Mouse (Mus musculus): ENCODE results near the gene Ebna1bp2. TPM values are rescaled to one million over a fixed set of nuclear protein-coding genes. Genes with fewer than 3 reads are reported as not detected.

Gene Ebna1bp2
- polyA plus RNA-seq, 1 experiment from 2014 or later = 183 TPM

DNA sequence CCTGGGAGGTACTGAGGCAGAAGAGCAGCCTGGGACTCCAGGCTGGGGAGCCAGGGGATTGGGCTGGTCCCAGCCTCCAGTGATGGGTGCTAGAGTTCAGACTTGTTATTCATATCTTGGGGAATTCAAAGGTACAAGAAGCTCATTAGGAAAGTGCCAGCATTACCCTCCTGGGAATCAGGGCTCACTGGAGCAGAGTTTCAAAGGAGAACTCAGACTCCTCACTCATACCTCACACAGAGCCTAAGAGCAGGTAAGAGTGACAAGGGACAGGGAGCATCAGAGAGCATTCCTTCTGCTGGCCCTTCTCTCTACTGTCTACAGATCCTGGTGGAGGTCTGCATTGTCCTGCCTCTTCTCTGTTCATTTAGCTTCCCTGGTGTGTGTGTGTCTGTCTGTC, 38.1 kb downstream of the Ebna1bp2 start, which contains the start of gene Olfr62:
TSS of gene Olfr62 (plus strand) at position 301 of the 400 bp plus-strand sequence.
- no peaks in the 10 kb centered on the region for H3K4me1 ChIP-seq (replicated peaks; ENCODE audit: control insufficient read depth, insufficient read depth, low read length)
- no peak within 1 kb of the TSS for H3K4me2 ChIP-seq (ENCODE audit: low read depth, low read length, severe bottlenecking)
- no peaks in the 10 kb centered on the region for H3K9me3 ChIP-seq (ENCODE audit: control insufficient read depth, low read length)
- no peak within 1 kb of the TSS for H3K4me3 ChIP-seq (ENCODE audit: low read depth, low read length)
- H3K9ac ChIP-seq (ENCODE audit: low read length) = no peak within 1 kb of the TSS
- no peaks in the 10 kb centered on the region for H3K27me3 ChIP-seq (ENCODE audit: control insufficient read depth, insufficient read depth, low read length)
- ATAC-seq (replicated peaks; ENCODE audit: low FRiP score) (no peak), DNase-seq (ENCODE audit: low spot score) (no peak)
- H3K27ac ChIP-seq (ENCODE audit: low read depth, low read length) = no peak within 1 kb of the TSS
- no peaks in the 10 kb centered on the region for H3K36me3 ChIP-seq (ENCODE audit: control insufficient read depth, insufficient read depth, low read length)

Other genes starting within 250 kb of the Ebna1bp2 start
- 14.1 and 18.3 TPM in 2 replicates for gene Szt2, start 211.5 kb upstream of the Ebna1bp2 start, polyA plus RNA-seq (2014; fragmentation: Nextera tagmentation; extraction: Ambion mirVana)
- gene Med8, start 211.5 kb upstream of the Ebna1bp2 start, polyA plus RNA-seq (2014; fragmentation: Nextera tagmentation; extraction: Ambion mirVana) = 152 and 155 TPM in 2 replicates
- gene Elovl1, start 192.7 kb upstream of the Ebna1bp2 start, polyA plus RNA-seq (2014; fragmentation: Nextera tagmentation; extraction: Ambion mirVana) = 37.8 and 39.8 TPM in 2 replicates
- 369 and 385 TPM in 2 replicates for gene Cdc20, start 183.4 kb upstream of the Ebna1bp2 start, polyA plus RNA-seq (2014; fragmentation: Nextera tagmentation; extraction: Ambion mirVana)
- 1.0 and 1.5 TPM in 2 replicates for gene Mpl, start 163.3 kb upstream of the Ebna1bp2 start, polyA plus RNA-seq (2014; fragmentation: Nextera tagmentation; extraction: Ambion mirVana)
- 13.6 and 14.5 TPM in 2 replicates for gene Tie1, start 130.7 kb upstream of the Ebna1bp2 start, polyA plus RNA-seq (2014; fragmentation: Nextera tagmentation; extraction: Ambion mirVana)
- gene 2610528J11Rik, start 93.8 kb upstream of the Ebna1bp2 start, polyA plus RNA-seq (2014; fragmentation: Nextera tagmentation; extraction: Ambion mirVana) = 0.48 and 0.71 TPM in 2 replicates
- 0.25 and 0.32 TPM in 2 replicates for gene Tmem125, start 76.8 kb upstream of the Ebna1bp2 start, polyA plus RNA-seq (2014; fragmentation: Nextera tagmentation; extraction: Ambion mirVana)
- gene Cfap57, start within 50 bp of the Ebna1bp2 start, polyA plus RNA-seq (2014; fragmentation: Nextera tagmentation; extraction: Ambion mirVana) = 0.80 and 0.83 TPM in 2 replicates
- not detected in 2 replicates for gene Olfr62, start 38.2 kb downstream of the Ebna1bp2 start, polyA plus RNA-seq (2014; fragmentation: Nextera tagmentation; extraction: Ambion mirVana)
- 0.08 and 0.09 TPM in 2 replicates for gene Olfr1342, start 72.0 kb downstream of the Ebna1bp2 start, polyA plus RNA-seq (2014; fragmentation: Nextera tagmentation; extraction: Ambion mirVana)
- not detected in 2 replicates for gene Olfr1341, start 82.7 kb downstream of the Ebna1bp2 start, polyA plus RNA-seq (2014; fragmentation: Nextera tagmentation; extraction: Ambion mirVana)
- not detected in 2 replicates for gene Olfr1340, start 99.3 kb downstream of the Ebna1bp2 start, polyA plus RNA-seq (2014; fragmentation: Nextera tagmentation; extraction: Ambion mirVana)
- 0.12 and 0.17 TPM in 2 replicates for gene Olfr1339, start 111.4 kb downstream of the Ebna1bp2 start, polyA plus RNA-seq (2014; fragmentation: Nextera tagmentation; extraction: Ambion mirVana)
- not detected in 2 replicates for gene Olfr1338, start 137.9 kb downstream of the Ebna1bp2 start, polyA plus RNA-seq (2014; fragmentation: Nextera tagmentation; extraction: Ambion mirVana)
- not detected in 2 replicates for gene Olfr1337, start 161.8 kb downstream of the Ebna1bp2 start, polyA plus RNA-seq (2014; fragmentation: Nextera tagmentation; extraction: Ambion mirVana)
- gene Olfr1335, start 189.1 kb downstream of the Ebna1bp2 start, polyA plus RNA-seq (2014; fragmentation: Nextera tagmentation; extraction: Ambion mirVana) = not detected in 2 replicates
- not detected in 2 replicates for gene Olfr1333, start 215.5 kb downstream of the Ebna1bp2 start, polyA plus RNA-seq (2014; fragmentation: Nextera tagmentation; extraction: Ambion mirVana)
- not detected in 2 replicates for gene Olfr1331, start 243.8 kb downstream of the Ebna1bp2 start, polyA plus RNA-seq (2014; fragmentation: Nextera tagmentation; extraction: Ambion mirVana)